ENCODE assay signal across 14 mouse cellular contexts in the genomic region with DNA sequence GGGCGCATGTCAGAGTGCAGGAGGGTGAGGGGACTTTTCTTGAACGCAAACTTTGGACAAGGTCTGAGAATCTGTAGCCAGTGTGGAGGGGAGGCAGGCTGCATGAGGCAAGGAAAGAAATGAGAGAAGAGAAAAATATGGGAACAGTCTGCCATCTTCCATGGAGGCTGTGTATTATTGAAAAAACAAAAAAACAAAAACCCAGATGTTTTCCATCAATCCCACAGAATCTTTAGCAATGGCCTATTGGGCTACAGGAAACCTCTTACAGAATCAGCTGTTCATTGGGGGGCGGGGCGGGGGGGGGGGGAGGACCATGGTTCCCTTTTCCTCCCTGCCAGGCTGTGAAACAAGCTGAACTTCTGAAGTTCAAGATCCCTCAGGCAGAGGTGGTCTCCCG.
"Had no signal": no experiment of that assay in that cellular context is flagged by ENCODE, and none has a peak within 500 bp of the region (broad histone marks: within the 10 kb centered on the region; RNA-seq: fewer than 3 reads in every experiment).

No protein-coding gene starts in this region.

- ATAC-seq: intestine, embryonic 15.5 days had no signal

- H3K4me3 ChIP-seq: intestine, embryonic 15.5 days; kidney, embryonic 15.5 days; limb, embryonic 15.5 days; myocyte; neural tube, embryonic 12.5 days had no signal

- H3K27me3 ChIP-seq: intestine, embryonic 15.5 days; limb, embryonic 15.5 days; neural tube, embryonic 12.5 days had no signal

- H3K9me3 ChIP-seq: intestine, embryonic 15.5 days; kidney, embryonic 15.5 days; limb, embryonic 15.5 days; neural tube, embryonic 12.5 days had no signal

- H3K4me1 ChIP-seq: neural tube, embryonic 12.5 days had no signal

- H3K9ac ChIP-seq: intestine, embryonic 15.5 days; kidney, embryonic 15.5 days; limb, embryonic 15.5 days; liver, embryonic 14.5 days; neural tube, embryonic 12.5 days had no signal

- DNase-seq: kidney, adult 2 months; kidney, postnatal 36 days; layer of hippocampus, adult 9-11 months; layer of hippocampus, postnatal 36 days; lung, postnatal 14 days; midbrain, embryonic 14.5 days; thymus, adult 2 months; thymus, postnatal 25 days had no signal

- H3K36me3 ChIP-seq: intestine, embryonic 15.5 days; kidney, embryonic 15.5 days; limb, embryonic 15.5 days; neural tube, embryonic 12.5 days had no signal

- H3K27ac ChIP-seq: intestine, embryonic 15.5 days; kidney, embryonic 15.5 days; limb, embryonic 15.5 days; liver, embryonic 14.5 days; neural tube, embryonic 12.5 days had no signal

- H3K4me2 ChIP-seq: intestine, embryonic 15.5 days; kidney, embryonic 15.5 days; limb, embryonic 15.5 days; neural tube, embryonic 12.5 days had no signal
